Mouse (Mus musculus) left cerebral cortex, adult 18-20 months (tissue): Measurements from ENCODE around the gene Podnl1. TPM values are rescaled to one million over a fixed set of nuclear protein-coding genes. Genes with fewer than 3 reads are reported as not detected.

Source experiments
- microRNA-seq, 2 experiments: library from miRNA; unstranded; fragments of <30 nt; microRNA quantifications; one replicate each; pipeline ENCODE4 v1.2.0; 2021
- total RNA-seq, 2 experiments: library from RNA; stranded (reverse); gene quantifications; 2 replicates each; pipeline ENCODE4 v1.2.3; 2021

Gene Podnl1
- total RNA-seq, 2 experiments from 2014 or later: not detected

Small RNAs within 50 kb of the gene (microRNA-seq; reads per million reads assigned to microRNA genes)
- gene Gm25110 (0 reads per million in 2 experiments), gene Mir181c (1,380 to 1,501 reads per million in 2 experiments), gene Mir181d (1,468 to 1,583 reads per million in 2 experiments), gene Mir709 (0 reads per million in 2 experiments)

Other genes with a start within 250 kb of the Podnl1 start
- gene Adgrl1, start 225.9 kb upstream of the Podnl1 start, total RNA-seq: 100 to 1,000 TPM; 348 to 367 TPM
- under 1 TPM; 0.53 to 0.66 TPM for gene Gm10644, start 170.8 kb upstream of the Podnl1 start, total RNA-seq
- gene Asf1b, start 170.5 kb upstream of the Podnl1 start, total RNA-seq: under 1 TPM; 0.37 to 0.42 TPM
- gene Prkaca, start 153.0 kb upstream of the Podnl1 start, total RNA-seq: 100 to 1,000 TPM; 259 to 269 TPM
- 10 to 100 TPM; 45.1 to 45.4 TPM for gene Samd1, start 128.3 kb upstream of the Podnl1 start, total RNA-seq
- gene 1700067K01Rik, start 124.5 kb upstream of the Podnl1 start, total RNA-seq: under 1 TPM; 0.42 to 0.53 TPM
- under 1 TPM in 1 of 2 experiments, not detected in 1; 0.61 TPM for gene 2210011C24Rik, start 113.8 kb upstream of the Podnl1 start, total RNA-seq
- gene Palm3, start 104.5 kb upstream of the Podnl1 start, total RNA-seq: 1 to 10 TPM; 1.8 to 2.7 TPM
- gene Il27ra, start 83.4 kb upstream of the Podnl1 start, total RNA-seq: under 1 TPM; 0.30 to 0.52 TPM
- not detected for gene Rln3, start 81.0 kb upstream of the Podnl1 start, total RNA-seq
- gene Gm10643, start 60.9 kb upstream of the Podnl1 start, total RNA-seq: 1 to 10 TPM; 2.9 to 3.5 TPM
- gene Rfx1, start 59.2 kb upstream of the Podnl1 start, total RNA-seq: 10 to 100 TPM; 23.1 to 25.3 TPM
- gene Dcaf15, start 21.2 kb upstream of the Podnl1 start, total RNA-seq: 10 to 100 TPM; 17.7 to 18.2 TPM
- gene Cc2d1a, start 21.9 kb downstream of the Podnl1 start, total RNA-seq: 10 to 100 TPM; 47.1 to 55.6 TPM
- gene 4930432K21Rik, start 22.0 kb downstream of the Podnl1 start, total RNA-seq: 1 to 10 TPM; 2.0 to 3.1 TPM
- 1 to 10 TPM in 1 of 2 experiments, under 1 TPM in 1; 0.70 to 2.0 TPM for gene Nanos3, start 59.2 kb downstream of the Podnl1 start, total RNA-seq
- 10 to 100 TPM; 16.8 to 19.1 TPM for gene Zswim4, start 111.1 kb downstream of the Podnl1 start, total RNA-seq
- gene D8Ertd738e, start 123.7 kb downstream of the Podnl1 start, total RNA-seq: 100 to 1,000 TPM; 136 to 146 TPM
- gene Mri1, start 131.3 kb downstream of the Podnl1 start, total RNA-seq: 10 to 100 TPM; 13.2 to 15.6 TPM
- gene Ccdc130, start 144.4 kb downstream of the Podnl1 start, total RNA-seq: 10 to 100 TPM; 21.0 to 23.5 TPM